Mouse (Mus musculus) megakaryocyte, embryonic 14.5 days (primary cell): Measurements from ENCODE around the gene Picalm.

ENCODE experiments used
- FLI1 ChIP-seq: IDR thresholded peaks from 2 replicates; pipeline ENCODE4 v1.6.1; 2012; ENCODE audit warnings: low read length, inconsistent platforms, mixed read lengths
- GATA1 ChIP-seq: IDR thresholded peaks from 3 replicates; pipeline ENCODE4 v1.6.1; 2012; ENCODE audit warnings: mixed read lengths, low read length, inconsistent platforms, borderline replicate concordance

- no peak for TF ChIP-seq GATA1
- no peak for TF ChIP-seq FLI1
Measured at GRCm38 (mm10) chr7:90120106-90120505, 9.9 kb upstream of the Picalm start.
